Mouse (Mus musculus): ENCODE results near the gene Gm2663. TPM values are rescaled to one million over a fixed set of nuclear protein-coding genes. Genes with fewer than 3 reads are reported as not detected.

The Gm2663 gene
- polyA plus RNA-seq, 1 experiment from 2014 or later = not detected

GRCm38 (mm10) chr6:40951770-40952169 lies 47.5 kb downstream of the Gm2663 start, which contains the start of gene Gm4744:
Gene Gm4744, minus strand, starts transcription at chr6:40951870.
- ATAC-seq (ENCODE audit: low FRiP score, low TSS enrichment) = no peak
- no peak for DNase-seq
- H3K4me3 ChIP-seq (replicated peaks; ENCODE audit: low read depth, low read length) = no peak within 1 kb of the TSS
- no peaks in the 10 kb centered on the region for H3K36me3 ChIP-seq (ENCODE audit: control insufficient read depth, insufficient read depth, low read length)
- H3K9ac ChIP-seq (replicated peaks; ENCODE audit: low read length) = no peak within 1 kb of the TSS
- no peaks in the 10 kb centered on the region for H3K27me3 ChIP-seq (ENCODE audit: control insufficient read depth, insufficient read depth, low read length)
- no peak within 1 kb of the TSS for H3K4me2 ChIP-seq (ENCODE audit: low read length)
- no peaks in the 10 kb centered on the region for H3K4me1 ChIP-seq (ENCODE audit: control insufficient read depth, insufficient read depth, low read length)
- H3K27ac ChIP-seq (replicated peaks; ENCODE audit: low read depth, low read length) = no peak within 1 kb of the TSS
- H3K9me3 ChIP-seq (ENCODE audit: control insufficient read depth, low read length) = no peaks in the 10 kb centered on the region

Other genes with a start within 250 kb of the Gm2663 start
- not detected in 2 replicates for gene Moxd2, start 112.0 kb downstream of the Gm2663 start, polyA plus RNA-seq (2014; fragmentation: Nextera tagmentation; extraction: Ambion mirVana)
- gene Prss58, start 99.1 kb downstream of the Gm2663 start, polyA plus RNA-seq (2014; fragmentation: Nextera tagmentation; extraction: Ambion mirVana) = not detected in 2 replicates
- not detected in 2 replicates for gene 1700074P13Rik, start 58.9 kb downstream of the Gm2663 start, polyA plus RNA-seq (2014; fragmentation: Nextera tagmentation; extraction: Ambion mirVana)
- not detected in 2 replicates for gene Gm4744, start 47.6 kb downstream of the Gm2663 start, polyA plus RNA-seq (2014; fragmentation: Nextera tagmentation; extraction: Ambion mirVana)
- gene 1810009J06Rik, start 34.7 kb downstream of the Gm2663 start, polyA plus RNA-seq (2014; fragmentation: Nextera tagmentation; extraction: Ambion mirVana) = not detected in 2 replicates
- gene 2210010C04Rik, start 36.0 kb upstream of the Gm2663 start, polyA plus RNA-seq (2014; fragmentation: Nextera tagmentation; extraction: Ambion mirVana) = not detected in 2 replicates

Data from midbrain, embryonic 14.5 days (tissue).